Mouse (Mus musculus) spleen, adult 2 months (tissue): Measurements from ENCODE around the gene Edc3.

Experiments
- CTCF ChIP-seq: fragments of 200-500 bp; IDR thresholded peaks from 2 replicates; pipeline ENCODE4 v1.5.1; 2011; ENCODE audit warnings: mild to moderate bottlenecking, inconsistent platforms; ENCODE audit not compliant: insufficient read depth, insufficient read length, insufficient replicate concordance; ENCODE audit errors: extremely low read depth
- POLR2A ChIP-seq: fragments of 200-500 bp; IDR thresholded peaks from 2 replicates; pipeline ENCODE4 v1.6.1; 2011; ENCODE audit warnings: low read depth, low read length, inconsistent platforms

GRCm38 (mm10) chr9:57681411-57681810 lies 26.9 kb upstream of the Edc3 start:
- TF ChIP-seq POLR2A (no peak), CTCF (no peak)
